Mouse (Mus musculus) layer of hippocampus, postnatal 10 days (tissue): Measurements from ENCODE around the gene Olfr509. TPM values are rescaled to one million over a fixed set of nuclear protein-coding genes. Genes with fewer than 3 reads are reported as not detected.
"Not testable (repeated sequence)": the region's sequence is repeated elsewhere in the genome, so short reads cannot be mapped to it uniquely, and the experiment has no call there.

Experiments used
- DNase-seq, 2 experiments: peaks; one replicate each; pipeline ENCODE4 v3.0.0; 2021; ENCODE audit warnings: low spot score in 2 of 2
- long read RNA-seq: library from polyadenylated mRNA; stranded (forward); transcript quantifications from one replicate; pipeline ENCODE4 v2.0.0, GENCODE M21; 2023
- total RNA-seq, 2 experiments: library from RNA; stranded (reverse); gene quantifications; 2 replicates each; pipeline ENCODE4 v1.2.3; 2021

Olfr509 gene
- not detected for total RNA-seq
- long read RNA-seq, result 0 reads

DNA sequence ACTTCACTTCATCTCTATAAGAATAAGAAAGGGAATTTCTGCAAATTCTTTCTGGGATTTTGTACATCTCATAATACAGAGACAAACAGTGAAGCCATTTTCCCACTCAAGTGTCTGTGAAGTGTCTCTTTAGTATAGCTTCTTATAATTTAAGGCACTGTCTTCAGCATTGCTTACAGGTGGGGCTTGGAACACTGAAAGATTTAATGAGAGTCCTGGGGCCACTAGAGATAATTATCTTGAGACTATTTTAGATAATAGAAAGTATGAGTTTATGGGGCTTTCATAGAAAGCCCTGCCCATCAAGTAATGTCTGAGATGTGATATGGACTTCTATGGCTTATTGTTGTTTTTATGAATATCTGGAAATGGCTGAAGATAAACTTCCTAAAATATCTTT lies at the start of gene Olfr509:
TSS of gene Olfr509 (minus strand) at position 101 of the 400 bp plus-strand sequence.
- no peak for DNase-seq

DNA sequence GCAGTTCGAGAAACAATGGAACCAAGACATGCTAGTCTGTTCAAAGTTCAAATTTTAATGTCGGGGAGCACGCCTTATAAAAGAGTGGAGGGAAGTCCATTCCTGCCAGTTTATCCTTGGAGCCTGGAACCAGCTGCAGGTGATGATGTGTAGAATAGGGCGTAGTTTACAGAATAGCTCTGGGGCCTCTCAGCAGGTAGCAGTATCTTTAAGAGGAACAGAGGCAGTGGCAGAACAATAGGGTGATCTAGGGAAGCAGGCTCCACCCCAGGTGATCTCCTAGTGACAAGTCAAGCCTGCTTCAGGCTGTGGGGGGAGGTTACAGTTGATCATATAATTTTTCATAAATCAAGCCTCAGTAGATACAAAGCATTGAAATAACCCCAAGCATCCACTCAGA lies 27.2 kb upstream of the Olfr509 start:
- no peak for DNase-seq

DNA sequence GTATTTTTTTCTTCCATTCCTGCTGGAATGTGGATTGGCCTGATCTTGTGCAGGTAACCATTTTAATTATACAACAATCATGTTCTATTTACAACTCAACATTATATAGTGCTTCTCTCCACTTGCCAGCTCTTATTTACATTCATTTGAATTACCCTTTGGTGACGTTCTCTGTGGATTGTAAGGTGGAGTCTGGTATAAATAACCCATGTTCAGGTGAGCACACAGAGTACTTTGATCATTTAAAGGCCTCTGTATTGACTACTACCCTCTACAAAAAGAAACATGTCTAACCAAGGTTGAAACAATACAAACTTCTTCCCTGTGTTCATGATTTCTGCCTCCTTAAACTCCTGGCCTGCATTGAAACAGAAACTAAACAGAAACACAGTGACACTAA lies 19.4 kb upstream of the Olfr509 start:
- no peak for DNase-seq

DNA sequence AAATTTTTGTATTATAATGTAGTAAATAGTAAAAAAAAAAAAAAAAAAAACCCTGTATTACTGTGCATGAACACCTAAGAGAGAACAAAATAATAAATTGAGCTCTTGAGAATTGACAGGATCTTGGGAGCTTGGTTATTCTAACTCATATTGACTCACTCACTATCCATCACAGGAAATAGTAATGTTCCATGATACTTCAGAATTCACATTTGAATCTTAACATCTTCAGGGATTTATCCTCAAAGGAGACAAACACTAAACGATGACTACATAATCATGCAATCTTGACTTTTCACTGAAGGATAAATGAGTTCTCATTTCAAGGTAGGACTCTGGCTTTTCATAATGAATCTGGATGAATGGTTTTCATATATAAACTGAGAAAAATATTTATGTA lies 14.4 kb upstream of the Olfr509 start, which contains the start of gene Olfr510:
TSS of gene Olfr510 (plus strand) at position 301 of the 400 bp plus-strand sequence.
- no peak for DNase-seq

GRCm38 (mm10) chr7:108662419-108662818 lies 10.7 kb upstream of the Olfr509 start:
- DNase-seq, result no peak

GRCm38 (mm10) chr7:108629694-108630093 lies 22.0 kb downstream of the Olfr509 start, which contains the start of gene Olfr508:
TSS of gene Olfr508 (plus strand) at chr7:108629994.
- DNase-seq, result no peak

DNA sequence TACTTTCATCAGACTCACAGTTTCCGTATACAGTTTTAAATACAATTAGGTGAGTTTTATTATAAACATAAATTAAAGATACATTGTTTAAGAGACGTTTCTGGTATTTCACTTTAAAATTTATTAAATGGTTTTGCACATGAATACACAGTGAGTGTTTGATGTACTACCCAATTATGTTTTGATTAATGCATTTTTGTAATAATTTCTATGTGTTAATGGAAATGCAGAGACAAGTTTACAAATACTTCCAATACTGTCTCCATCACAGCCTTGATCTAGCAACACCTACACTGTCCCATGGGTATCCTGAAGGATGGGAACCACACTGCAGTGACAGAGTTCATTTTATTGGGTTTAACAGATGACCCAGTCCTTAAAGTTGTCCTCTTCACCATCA lies 30.2 kb downstream of the Olfr509 start, which contains the start of gene Olfr507:
TSS of gene Olfr507 (plus strand) at position 301 of the 400 bp plus-strand sequence.
- no peak for DNase-seq

DNA sequence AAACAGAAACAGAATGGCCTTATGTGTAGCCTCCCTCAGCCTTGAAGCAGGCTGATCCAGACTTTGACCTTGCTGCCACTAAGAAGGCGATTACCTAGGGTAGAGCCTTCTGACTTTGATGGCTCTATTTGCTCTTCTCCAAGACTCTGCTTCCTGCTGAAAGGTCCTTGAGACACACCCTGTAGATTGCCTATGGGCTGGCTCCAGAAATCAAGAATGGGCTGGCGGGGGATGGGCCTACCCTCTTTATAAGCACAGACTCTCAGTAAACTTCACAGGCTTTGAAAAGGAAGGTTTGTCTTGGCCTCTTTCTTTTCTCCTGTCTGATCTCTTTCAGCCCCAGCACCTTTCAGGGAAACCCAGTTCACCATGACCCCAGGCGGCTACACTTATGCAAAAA lies 34.9 kb downstream of the Olfr509 start:
- DNase-seq, result not testable (repeated sequence)

GRCm38 (mm10) chr7:108614110-108614509 lies 37.6 kb downstream of the Olfr509 start:
- DNase-seq, result no peak

GRCm38 (mm10) chr7:108610487-108610886 lies 41.2 kb downstream of the Olfr509 start, which contains the start of gene Olfr506:
TSS of gene Olfr506 (plus strand) at chr7:108610787.
- DNase-seq, result no peak

DNA sequence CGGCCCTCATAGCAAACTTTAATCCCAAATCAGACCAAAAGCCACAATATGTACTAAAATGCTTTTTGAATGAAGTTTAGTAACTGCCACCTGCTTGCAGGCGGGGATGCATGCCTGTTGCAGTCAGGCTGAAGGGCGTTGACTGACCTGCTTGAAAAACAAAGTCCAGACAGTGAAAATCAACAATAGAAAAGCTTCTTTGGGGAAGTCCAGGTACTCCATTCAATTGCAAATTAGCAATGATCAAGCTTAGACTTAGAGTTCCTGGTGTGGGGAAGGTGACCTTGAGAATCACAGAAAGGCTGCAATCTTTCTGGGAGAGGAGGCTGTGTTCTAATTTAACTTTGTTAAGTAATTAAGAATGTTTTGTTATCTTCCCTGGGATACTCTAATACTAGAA lies 49.8 kb downstream of the Olfr509 start:
- DNase-seq, result not testable (repeated sequence)

Other genes starting within 250 kb of the Olfr509 start
- gene Olfr497, start 231.5 kb downstream of the Olfr509 start, total RNA-seq, result not detected
- not detected for gene Olfr498, start 186.6 kb downstream of the Olfr509 start, total RNA-seq
- gene Olfr502, start 126.8 kb downstream of the Olfr509 start, total RNA-seq, result not detected
- not detected for gene Olfr503, start 107.4 kb downstream of the Olfr509 start, total RNA-seq
- not detected for gene Olfr504, start 86.1 kb downstream of the Olfr509 start, total RNA-seq
- not detected for gene Olfr506, start 41.1 kb downstream of the Olfr509 start, total RNA-seq
- gene Olfr507, start 30.1 kb downstream of the Olfr509 start, total RNA-seq, result not detected
- not detected for gene Olfr508, start 21.9 kb downstream of the Olfr509 start, total RNA-seq
- gene Olfr510, start 14.5 kb upstream of the Olfr509 start, total RNA-seq, result not detected
- gene Olfr512, start 61.4 kb upstream of the Olfr509 start, total RNA-seq, result not detected
- not detected for gene Olfr513, start 99.1 kb upstream of the Olfr509 start, total RNA-seq
- not detected for gene Olfr514, start 174.1 kb upstream of the Olfr509 start, total RNA-seq
- gene Olfr516, start 198.6 kb upstream of the Olfr509 start, total RNA-seq, result not detected
- not detected for gene Olfr517, start 220.5 kb upstream of the Olfr509 start, total RNA-seq
- gene Olfr518, start 233.1 kb upstream of the Olfr509 start, total RNA-seq, result not detected
- gene Olfr519, start 242.5 kb upstream of the Olfr509 start, total RNA-seq, result not detected